Mouse (Mus musculus) limb, embryonic 11.5 days (tissue): ENCODE data around the gene B3gat2. TPM values are rescaled to one million over a fixed set of nuclear protein-coding genes. Genes with fewer than 3 reads are reported as not detected.

Source experiments
- ATAC-seq: fragments of 200-750 bp; cut with Nextera tagmentation; 2 replicates; pipeline ENCODE4 v1.8.0; 2017; ENCODE audit warnings: low read depth; ENCODE audit not compliant: insufficient number of reproducible peaks, low FRiP score, low TSS enrichment
- DNase-seq: peaks from one replicate; pipeline ENCODE4 v3.0.0-alpha.2; 2015; ENCODE audit warnings: low spot score
- H3K27ac ChIP-seq: fragments of 300-500 bp; sonication (generic); replicated peaks from 2 replicates; pipeline ENCODE4 v1.5.1; 2014; ENCODE audit warnings: low read depth, mild to moderate bottlenecking, low read length
- H3K27me3 ChIP-seq: fragments of 300-500 bp; sonication (generic); 2 replicates; pipeline ENCODE4 v1.6.1; 2014; ENCODE audit warnings: mild to moderate bottlenecking, low read length, mixed read lengths; ENCODE audit not compliant: control insufficient read depth, insufficient read depth
- H3K36me3 ChIP-seq: fragments of 300-500 bp; sonication (generic); 2 replicates; pipeline ENCODE4 v1.6.1; 2014; ENCODE audit warnings: mild to moderate bottlenecking, low read length, moderate library complexity, mixed read lengths; ENCODE audit not compliant: control insufficient read depth, insufficient read depth
- H3K4me1 ChIP-seq: fragments of 300-500 bp; sonication (generic); 2 replicates; pipeline ENCODE4 v1.6.1; 2014; ENCODE audit warnings: low read length, mixed read lengths; ENCODE audit not compliant: control insufficient read depth, insufficient read depth
- H3K4me2 ChIP-seq: fragments of 300-500 bp; sonication (generic); 2 replicates; pipeline ENCODE4 v1.6.1; 2014; ENCODE audit warnings: low read depth, mild to moderate bottlenecking, moderate library complexity; ENCODE audit not compliant: severe bottlenecking
- H3K4me3 ChIP-seq: fragments of 300-500 bp; sonication (generic); 2 replicates; pipeline ENCODE4 v1.5.1; 2014; ENCODE audit warnings: low read depth, low read length
- H3K9ac ChIP-seq: fragments of 300-500 bp; sonication (generic); 2 replicates; pipeline ENCODE4 v1.6.1; 2014; ENCODE audit warnings: mild to moderate bottlenecking, low read length
- H3K9me3 ChIP-seq: fragments of 300-500 bp; sonication (generic); 2 replicates; pipeline ENCODE4 v1.6.1; 2016; ENCODE audit warnings: low read length; ENCODE audit not compliant: control insufficient read depth
- WGBS: fragments of 180-500 bp; shearing (Covaris S2); extraction: QIAGEN DNeasy Blood & Tissue Kit; methylation state at CpG from one replicate; pipeline ENCODE4 v1.1.7; 2014; 5-methylcytosine and 5-hydroxymethylcytosine counted together
- polyA plus RNA-seq: library from polyadenylated mRNA; unstranded; fragments of >200 nt; fragmentation: Nextera tagmentation; extraction: Ambion mirVana; gene quantifications from 2 replicates; pipeline ENCODE4 v1.2.1, GENCODE M21; 2014

The B3gat2 gene
- polyA plus RNA-seq, 1 experiment from 2014 or later = 0.77 TPM

DNA sequence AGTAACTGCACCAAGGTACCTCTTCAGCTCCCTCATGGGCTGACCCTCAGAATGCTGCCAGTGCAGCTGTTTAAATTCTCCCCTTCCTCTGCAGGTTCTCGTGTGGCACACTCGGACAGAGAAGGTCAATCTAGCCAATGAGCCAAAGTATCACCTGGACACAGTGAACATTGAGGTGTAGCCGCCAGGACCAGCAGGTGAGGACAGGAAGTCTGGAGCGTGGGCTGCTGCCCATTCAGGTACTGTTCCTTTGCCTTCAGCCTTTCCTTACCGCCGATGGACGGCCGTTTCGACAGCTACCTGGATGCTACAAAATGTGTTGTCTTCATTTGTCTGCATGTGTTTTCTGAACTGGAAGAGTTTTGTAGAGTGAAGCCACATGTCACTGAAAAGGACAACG, 83.5 kb downstream of the B3gat2 start:
- WGBS = 92% methylated on average over 10 of the region's 10 CpGs
- no peaks in the 10 kb centered on the region for H3K27me3 ChIP-seq
- no peak overlapping the region for H3K27ac ChIP-seq
- no peaks in the 10 kb centered on the region; the same call in 1 of the 2 replicates for H3K36me3 ChIP-seq
- ATAC-seq (no peak), DNase-seq (no peak)
- H3K4me3 ChIP-seq = no peak overlapping the region
- no peak overlapping the region for H3K9ac ChIP-seq
- no peak overlapping the region for H3K4me2 ChIP-seq
- no peaks in the 10 kb centered on the region for H3K9me3 ChIP-seq
- H3K4me1 ChIP-seq = no peaks in the 10 kb centered on the region

DNA sequence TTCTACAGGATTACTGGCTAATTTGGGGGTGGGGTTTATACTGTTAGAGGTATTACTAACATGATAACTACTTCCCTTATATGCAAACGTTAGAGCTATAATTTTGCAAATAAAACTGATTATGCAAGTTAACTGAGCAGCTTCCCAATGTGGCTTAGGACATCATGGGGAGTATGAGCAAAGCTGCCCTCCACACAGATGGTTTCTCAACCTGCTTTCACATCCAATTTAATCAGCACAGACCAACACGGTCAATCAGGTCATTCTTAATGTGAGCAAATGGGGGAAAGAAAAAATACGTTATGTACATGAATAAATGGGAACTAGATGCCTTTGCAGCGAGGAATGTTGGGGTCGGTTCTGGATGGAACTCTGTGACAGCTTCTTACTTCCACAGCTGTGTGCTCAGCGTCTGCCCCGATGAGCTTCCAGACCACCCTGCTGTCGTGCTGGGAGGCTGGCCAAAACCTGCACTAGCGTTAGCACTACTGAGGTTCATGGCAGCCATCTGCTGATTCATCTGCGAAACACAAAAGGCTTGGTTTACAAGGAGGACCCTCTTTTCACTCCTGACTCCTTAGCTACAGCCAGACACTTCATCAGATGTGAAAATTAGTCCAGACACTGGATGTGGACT, 84.6 kb downstream of the B3gat2 start:
- H3K4me2 ChIP-seq = no peak overlapping the region
- DNase-seq (no peak), ATAC-seq (no peak)
- no peak overlapping the region for H3K9ac ChIP-seq
- H3K9me3 ChIP-seq = no peaks in the 10 kb centered on the region
- 90% methylated on average over 10 of the region's 10 CpGs for WGBS
- no peaks in the 10 kb centered on the region; the same call in 1 of the 2 replicates for H3K36me3 ChIP-seq
- H3K4me3 ChIP-seq = no peak overlapping the region
- no peaks in the 10 kb centered on the region for H3K27me3 ChIP-seq
- no peaks in the 10 kb centered on the region for H3K4me1 ChIP-seq
- no peak overlapping the region for H3K27ac ChIP-seq

DNA sequence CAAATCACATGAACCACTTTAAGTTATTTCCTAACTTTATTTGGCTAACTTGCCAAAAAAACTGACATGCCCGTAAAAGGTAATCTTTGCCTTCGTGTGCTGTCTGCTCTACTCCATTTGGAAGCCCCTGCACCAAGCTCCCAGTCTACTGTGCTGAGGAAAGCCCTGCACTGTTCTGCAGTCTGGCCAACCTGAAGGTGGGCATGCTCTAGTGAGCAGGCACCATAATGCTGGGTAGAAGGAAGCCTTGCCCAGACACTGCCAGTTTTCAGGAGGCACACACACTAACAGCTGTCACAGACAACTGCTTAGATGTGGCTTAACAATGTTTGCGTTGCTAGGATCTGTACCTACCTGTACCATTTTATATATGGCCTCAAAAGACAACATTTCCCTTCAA, 94.1 kb downstream of the B3gat2 start:
- DNase-seq = no peak
- Histone ChIP-seq H3K9ac (no peak overlapping the region), H3K4me3 (no peak overlapping the region), H3K27ac (no peak overlapping the region), H3K36me3 (no peaks in the 10 kb centered on the region; the same call in 1 of the 2 replicates), H3K4me2 (no peak overlapping the region), H3K4me1 (no peaks in the 10 kb centered on the region), H3K9me3 (no peaks in the 10 kb centered on the region), H3K27me3 (no peaks in the 10 kb centered on the region)
- WGBS = 90% methylated on average over 3 of the region's 3 CpGs
- ATAC-seq = no peak

DNA sequence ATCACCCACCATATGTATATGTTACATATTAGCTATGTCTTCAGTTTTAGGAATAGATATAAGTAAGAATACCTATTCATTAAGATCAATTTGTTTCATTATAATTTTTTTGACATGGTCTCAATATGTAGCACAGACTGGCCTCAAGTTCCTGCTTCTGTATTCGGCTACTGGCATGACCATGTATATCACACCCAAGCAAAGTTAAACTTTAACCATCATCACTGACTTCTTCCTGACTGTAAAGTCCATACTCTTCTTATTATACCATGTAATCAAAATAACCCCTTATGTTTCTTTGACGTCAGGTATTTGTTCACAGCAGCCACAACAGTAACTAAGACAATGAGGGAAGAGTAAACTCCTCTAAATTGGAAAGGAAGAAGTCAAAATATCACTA, 99.4 kb downstream of the B3gat2 start:
- H3K27ac ChIP-seq = no peak overlapping the region
- no peaks in the 10 kb centered on the region for H3K9me3 ChIP-seq
- H3K36me3 ChIP-seq = no peaks in the 10 kb centered on the region
- ATAC-seq (no peak), DNase-seq (no peak)
- no peaks in the 10 kb centered on the region for H3K4me1 ChIP-seq
- no peak overlapping the region for H3K4me3 ChIP-seq
- 88% methylated on average over 2 of the region's 2 CpGs for WGBS
- H3K9ac ChIP-seq = no peak overlapping the region
- H3K27me3 ChIP-seq = no peaks in the 10 kb centered on the region
- no peak overlapping the region for H3K4me2 ChIP-seq

DNA sequence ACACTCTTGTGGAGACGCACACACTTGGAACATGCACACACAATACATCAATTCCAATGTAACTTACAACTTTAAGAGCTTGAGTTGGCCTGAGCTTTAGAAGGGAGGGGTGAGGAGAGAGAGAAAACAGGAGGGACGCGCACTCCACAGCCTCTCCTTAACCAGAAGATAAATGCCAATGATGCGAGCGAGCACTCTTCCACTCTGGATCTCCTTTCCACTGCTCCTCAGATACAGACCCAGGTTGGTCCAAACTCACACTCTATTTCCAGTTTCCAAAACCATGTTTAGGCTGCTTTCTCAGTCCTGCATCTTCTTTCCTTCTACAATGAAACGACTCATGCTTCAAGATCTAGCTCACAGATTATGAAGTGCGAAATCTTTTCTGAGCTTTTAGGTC, 104.0 kb downstream of the B3gat2 start:
- Histone ChIP-seq H3K4me2 (no peak overlapping the region), H3K27ac (no peak overlapping the region), H3K9me3 (no peaks in the 10 kb centered on the region), H3K36me3 (no peaks in the 10 kb centered on the region), H3K9ac (no peak overlapping the region), H3K27me3 (no peaks in the 10 kb centered on the region), H3K4me3 (no peak overlapping the region), H3K4me1 (no peaks in the 10 kb centered on the region)
- 96% methylated on average over 7 of the region's 7 CpGs for WGBS
- ATAC-seq (no peak), DNase-seq (no peak)

DNA sequence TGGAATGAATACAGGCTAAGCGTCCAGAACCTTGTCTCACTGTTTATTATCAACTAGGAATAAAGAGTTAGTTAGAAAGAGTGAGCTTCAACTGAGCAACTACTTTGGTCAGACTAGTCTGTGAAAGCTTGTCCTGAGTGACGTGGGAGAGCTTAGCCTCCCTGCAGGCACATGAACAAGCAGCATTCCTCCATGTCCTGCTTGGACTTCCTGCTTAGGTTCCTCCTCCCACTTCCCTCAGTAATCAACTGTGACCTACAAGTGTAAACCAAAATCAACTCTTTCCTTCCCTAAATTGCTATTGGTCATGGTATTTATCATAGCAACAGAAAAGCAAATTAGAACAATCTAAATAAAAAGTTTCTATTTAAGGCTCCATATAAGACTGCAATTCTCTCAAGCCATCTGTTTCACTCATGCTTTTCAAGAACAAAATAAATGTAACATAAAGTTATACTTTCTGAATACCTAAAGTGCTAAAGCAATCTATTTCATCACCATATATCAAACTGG, 105.9 kb downstream of the B3gat2 start:
- H3K4me2 ChIP-seq = no peak overlapping the region
- ATAC-seq = no peak
- WGBS = 84% methylated on average over 2 of the region's 2 CpGs
- DNase-seq = no peak
- no peak overlapping the region for H3K27ac ChIP-seq
- no peaks in the 10 kb centered on the region for H3K9me3 ChIP-seq
- no peaks in the 10 kb centered on the region for H3K4me1 ChIP-seq
- no peak overlapping the region for H3K9ac ChIP-seq
- no peaks in the 10 kb centered on the region for H3K27me3 ChIP-seq
- H3K36me3 ChIP-seq = no peaks in the 10 kb centered on the region
- H3K4me3 ChIP-seq = no peak overlapping the region

DNA sequence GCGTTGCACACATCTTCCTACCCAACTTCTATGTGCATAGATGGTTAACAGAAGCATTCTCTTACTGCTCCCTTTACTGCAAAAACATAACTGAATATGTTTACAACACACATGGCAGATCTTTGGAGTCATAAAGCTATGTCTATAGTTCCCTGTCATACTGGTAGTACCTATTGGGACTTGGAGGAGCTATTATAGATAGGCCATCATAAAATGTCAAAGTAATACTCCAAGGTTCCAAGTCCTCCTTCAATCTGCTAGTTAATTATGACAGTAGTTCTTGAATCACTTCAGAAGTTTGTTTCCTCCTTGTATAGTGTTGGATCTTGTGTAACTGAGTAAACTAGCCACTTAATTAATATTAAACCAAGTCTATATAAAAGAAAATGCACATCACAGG, 110.6 kb downstream of the B3gat2 start:
- no peaks in the 10 kb centered on the region for H3K27me3 ChIP-seq
- no peak overlapping the region for H3K9ac ChIP-seq
- ATAC-seq (no peak), DNase-seq (no peak)
- no peak overlapping the region for H3K4me2 ChIP-seq
- no peaks in the 10 kb centered on the region for H3K9me3 ChIP-seq
- no peaks in the 10 kb centered on the region for H3K4me1 ChIP-seq
- WGBS = 100% methylated on average over 1 of the region's 1 CpGs
- no peak overlapping the region for H3K27ac ChIP-seq
- H3K36me3 ChIP-seq = peaks cover 2% of the 10 kb centered on the region; the same call in 1 of the 2 replicates
- H3K4me3 ChIP-seq = no peak overlapping the region

DNA sequence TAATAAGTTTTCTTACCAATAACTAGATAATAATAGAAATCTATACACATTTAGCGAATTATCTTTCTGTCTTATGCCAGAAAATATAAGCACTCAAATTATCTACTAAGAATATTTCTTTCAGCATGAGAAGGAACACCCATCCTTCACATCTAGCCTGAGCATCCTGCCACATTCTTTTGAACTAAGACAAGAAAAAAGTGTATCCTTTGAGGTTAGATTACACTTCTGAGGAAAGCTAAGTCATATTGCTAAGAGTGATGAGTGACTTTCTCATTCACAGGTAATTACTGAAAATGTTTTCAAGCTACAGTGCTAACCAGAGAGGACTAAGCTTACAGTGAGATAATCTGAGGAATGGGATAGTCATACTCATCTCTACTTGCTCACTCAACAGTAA, 121.1 kb downstream of the B3gat2 start:
- DNase-seq (no peak), ATAC-seq (no peak)
- 94% methylated on average over 1 of the region's 1 CpGs for WGBS
- H3K4me2 ChIP-seq = no peak overlapping the region
- H3K9me3 ChIP-seq = no peaks in the 10 kb centered on the region
- H3K4me3 ChIP-seq = no peak overlapping the region
- no peaks in the 10 kb centered on the region for H3K36me3 ChIP-seq
- H3K4me1 ChIP-seq = no peaks in the 10 kb centered on the region
- no peak overlapping the region for H3K27ac ChIP-seq
- no peak overlapping the region for H3K9ac ChIP-seq
- H3K27me3 ChIP-seq = no peaks in the 10 kb centered on the region
